Mouse (Mus musculus): ENCODE measurements around the gene Obscn. TPM values are rescaled to one million over a fixed set of nuclear protein-coding genes. Genes with fewer than 3 reads are reported as not detected.

Gene Obscn
- total and polyA plus RNA-seq, 3 experiments: 0.08 to 0.54 TPM; not detected in 1

DNA sequence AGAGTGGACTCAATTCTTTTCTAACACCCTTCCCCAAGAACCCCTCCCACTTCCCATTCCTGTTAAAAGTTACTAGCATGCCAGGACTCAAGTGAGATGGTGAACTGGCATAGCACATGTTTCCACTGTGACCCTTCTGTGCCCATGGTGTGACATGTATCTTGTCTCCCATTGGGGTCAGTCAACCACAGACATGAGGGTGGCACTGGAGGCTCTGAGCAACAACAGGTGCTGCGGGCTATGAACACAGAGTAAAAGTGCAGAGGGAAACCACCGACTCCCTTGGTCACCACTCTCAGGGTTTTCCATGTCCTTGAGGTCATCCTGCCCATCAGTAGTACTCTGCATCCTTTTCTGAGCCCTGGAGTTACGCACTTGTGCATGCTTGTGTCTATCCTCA lies 164.4 kb downstream of the Obscn start:
- H3K27ac ChIP-seq (ENCODE audit: control insufficient read depth, low read depth, low read length): no peak overlapping the region
- peaks cover 11% of the 10 kb centered on the region for H3K79me2 ChIP-seq (ENCODE audit: control insufficient read depth, insufficient read depth, low read length, poor library complexity)
- TF ChIP-seq ZKSCAN1 (IDR thresholded peaks at IDR 0.05; ENCODE audit: low read depth, low read length) (no peak), TAL1 (IDR thresholded peaks at IDR 0.05; ENCODE audit: low read length) (no peak), BHLHE40 (IDR thresholded peaks at IDR 0.05; ENCODE audit: borderline replicate concordance, low read depth, low read length) (no peak), MAZ (IDR thresholded peaks at IDR 0.05; ENCODE audit: low read depth, low read length) (no peak), SIN3A (IDR thresholded peaks at IDR 0.05; ENCODE audit: low read length) (no peak), ELF1 (IDR thresholded peaks at IDR 0.05; ENCODE audit: low read depth, low read length) (no peak), RCOR1 (IDR thresholded peaks at IDR 0.05; ENCODE audit: low read depth, low read length) (no peak), HCFC1 (IDR thresholded peaks at IDR 0.05; ENCODE audit: low read depth, low read length) (no peak), MXI1 (IDR thresholded peaks at IDR 0.05; ENCODE audit: low read depth, low read length) (no peak), ZMIZ1 (IDR thresholded peaks at IDR 0.05; ENCODE audit: low read depth, low read length) (no peak), USF1 (IDR thresholded peaks at IDR 0.05; ENCODE audit: low read depth, low read length) (no peak), NELFE (IDR thresholded peaks at IDR 0.05; ENCODE audit: low read depth, low read length) (no peak), CHD2 (IDR thresholded peaks at IDR 0.05; ENCODE audit: low read length) (no peak), JUND (IDR thresholded peaks at IDR 0.05; ENCODE audit: low read depth, low read length) (no peak), MEF2A (IDR thresholded peaks at IDR 0.05; ENCODE audit: extremely low read depth, insufficient replicate concordance, low read depth, low read length, poor library complexity, severe bottlenecking) (no peak), MAFK (IDR thresholded peaks at IDR 0.05; ENCODE audit: borderline replicate concordance, low read depth, low read length) (no peak), USF2 (IDR thresholded peaks at IDR 0.05; ENCODE audit: borderline replicate concordance in 1 of 2, insufficient read depth in 1 of 2, low read depth in 1 of 2, low read length in 2 of 2) (no peak), MYB (IDR thresholded peaks at IDR 0.05; ENCODE audit: low read depth, low read length) (no peak), KAT2A (conservative IDR thresholded peaks at IDR 0.05; ENCODE audit: low read depth, low read length) (no peak)
- no peak for DNase-seq (ENCODE audit: low read depth, low spot score)
- peaks cover 0 to 16% of the 10 kb centered on the region in 2 experiments; a peak in 3 of 4 replicates for H3K36me3 ChIP-seq (ENCODE audit: control insufficient read depth in 1 of 2, insufficient read depth in 2 of 2, low read length in 2 of 2)
- H3K9ac ChIP-seq (ENCODE audit: control insufficient read depth, low read depth, low read length, poor library complexity, severe bottlenecking): no peak overlapping the region
- H3K27me3 ChIP-seq (ENCODE audit: control insufficient read depth in 1 of 2, insufficient read depth in 2 of 2, low read length in 2 of 2): no peaks in the 10 kb centered on the region
- peaks cover 4 to 24% of the 10 kb centered on the region in 2 experiments; a peak in 3 of 4 replicates for H3K4me1 ChIP-seq (ENCODE audit: control insufficient read depth in 1 of 2, insufficient read depth in 2 of 2, low read length in 2 of 2)
- no peaks in the 10 kb centered on the region for H3K9me3 ChIP-seq (replicated peaks; ENCODE audit: insufficient read depth, low read length)
- no peak overlapping the region for H3K4me3 ChIP-seq (ENCODE audit: control insufficient read depth in 1 of 2, insufficient read depth in 1 of 2, low read depth in 2 of 2, low read length in 2 of 2)

DNA sequence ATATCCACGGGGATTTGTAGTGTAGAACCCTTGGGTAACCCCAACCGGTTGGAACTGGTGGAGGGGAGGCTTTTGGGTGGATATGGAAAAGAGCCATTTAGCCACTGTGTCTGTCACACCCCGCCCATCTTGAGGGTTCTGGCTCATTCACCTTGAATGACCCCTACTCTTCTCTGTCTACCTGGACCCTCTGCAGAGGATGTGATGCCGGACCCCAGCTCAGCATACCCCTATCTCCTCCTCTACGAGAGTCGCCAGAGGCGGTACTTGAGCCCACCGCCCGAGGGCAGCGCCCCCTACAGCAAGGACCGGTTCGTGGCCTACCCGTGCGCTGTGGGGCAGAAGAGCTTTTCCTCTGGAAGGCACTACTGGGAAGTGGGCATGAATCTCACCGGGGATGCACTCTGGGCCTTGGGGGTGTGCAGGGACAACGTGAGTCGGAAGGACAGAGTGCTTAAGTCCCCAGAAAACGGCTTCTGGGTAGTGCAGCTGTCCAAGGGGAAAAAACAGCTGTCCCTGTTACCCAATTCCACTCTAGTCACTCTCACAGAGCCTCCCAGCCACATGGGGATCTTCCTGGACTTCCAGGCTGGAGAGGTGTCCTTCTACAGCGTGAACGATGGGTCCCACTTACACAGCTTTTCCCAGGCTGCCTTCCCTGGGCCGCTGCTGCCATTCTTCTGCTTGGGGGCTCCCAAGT lies 165.2 kb downstream of the Obscn start:
- Histone ChIP-seq H3K4me1 (ENCODE audit: control insufficient read depth in 1 of 2, insufficient read depth in 2 of 2, low read length in 2 of 2) (peaks cover 0 to 24% of the 10 kb centered on the region in 2 experiments; a peak in 3 of 4 replicates), H3K9ac (ENCODE audit: control insufficient read depth, low read depth, low read length, poor library complexity, severe bottlenecking) (no peak overlapping the region), H3K36me3 (ENCODE audit: control insufficient read depth in 1 of 2, insufficient read depth in 2 of 2, low read length in 2 of 2) (peaks cover 0 to 13% of the 10 kb centered on the region in 2 experiments; a peak in 3 of 4 replicates), H3K9me3 (replicated peaks; ENCODE audit: insufficient read depth, low read length) (no peaks in the 10 kb centered on the region), H3K79me2 (ENCODE audit: control insufficient read depth, insufficient read depth, low read length, poor library complexity) (peaks cover 11% of the 10 kb centered on the region), H3K4me3 (ENCODE audit: control insufficient read depth in 1 of 2, insufficient read depth in 1 of 2, low read depth in 2 of 2, low read length in 2 of 2) (no peak overlapping the region), H3K27me3 (ENCODE audit: control insufficient read depth in 1 of 2, insufficient read depth in 2 of 2, low read length in 2 of 2) (no peaks in the 10 kb centered on the region), H3K27ac (ENCODE audit: control insufficient read depth, low read depth, low read length) (no peak overlapping the region)
- no peak for TF ChIP-seq MAX (IDR thresholded peaks at IDR 0.05; ENCODE audit: low read length)
- no peak for TF ChIP-seq KAT2A (conservative IDR thresholded peaks at IDR 0.05; ENCODE audit: low read depth, low read length)
- TF ChIP-seq CTCF (IDR thresholded peaks at IDR 0.05 in 2 of 3, conservative IDR thresholded peaks at IDR 0.05 in 1 of 3; ENCODE audit: control insufficient read depth in 1 of 3, insufficient read depth in 1 of 3, low read depth in 2 of 3, low read length in 3 of 3, poor library complexity in 1 of 3, severe bottlenecking in 1 of 3): peak; percentile 20 to 54 (median 33); a peak in 4 of 6 replicates
- no peak for DNase-seq (ENCODE audit: low read depth, low spot score)

Data from MEL (cell line).